Mouse (Mus musculus): Measurements from ENCODE around the gene Uhrf1bp1l. TPM values are rescaled to one million over a fixed set of nuclear protein-coding genes. Genes with fewer than 3 reads are reported as not detected.
"Not testable (repeated sequence)": the region's sequence is repeated elsewhere in the genome, so short reads cannot be mapped to it uniquely, and the experiment has no call there.

Uhrf1bp1l gene
- total RNA-seq (2014; fragmentation: Nextera tagmentation) (61.0 and 66.6 TPM in 2 replicates), total RNA-seq (2017) (17.5 and 20.9 TPM in 2 replicates), polyA plus RNA-seq (2012) (2.6 and 7.2 TPM in 2 replicates)

- Histone ChIP-seq H3K4me3 (ENCODE audit: low read depth, low read length) (peak within 1 kb of the TSS; percentile 92), H3K36me3 (replicated peaks) (peaks cover 4% of the 10 kb centered on the region), H3K4me1 (ENCODE audit: insufficient read depth, low read depth, low read length) (peaks cover 37% of the 10 kb centered on the region)
Measured at GRCm38 (mm10) chr10:89744871-89745665, at the start of gene Uhrf1bp1l. Uhrf1bp1l (plus strand) TSS chr10:89744991.

GRCm38 (mm10) chr10:89695194-89695911 is 49.4 kb upstream of the Uhrf1bp1l start:
- H3K4me1 ChIP-seq (ENCODE audit: insufficient read depth, low read depth, low read length): no peaks in the 10 kb centered on the region
- no peak overlapping the region for H3K4me3 ChIP-seq (ENCODE audit: low read depth, low read length)
- H3K36me3 ChIP-seq (replicated peaks): no peaks in the 10 kb centered on the region
- ATAC-seq (ENCODE audit: extremely low read depth, insufficient number of reproducible peaks, low FRiP score, poor library complexity, severe bottlenecking) (no peak), DNase-seq (ENCODE audit: low spot score) (no peak)
- TF ChIP-seq POLR2AphosphoS5 (IDR thresholded peaks at IDR 0.05; ENCODE audit: insufficient replicate concordance, low read depth, low read length) (no peak), GATA1 (IDR thresholded peaks at IDR 0.05; ENCODE audit: borderline replicate concordance, low read length) (no peak), TAL1 (conservative IDR thresholded peaks at IDR 0.05; ENCODE audit: low read depth, low read length) (no peak), CTCF (IDR thresholded peaks at IDR 0.05; ENCODE audit: low read depth, low read length) (no peak)
- peaks cover 4% of the 10 kb centered on the region for H3K27me3 ChIP-seq (ENCODE audit: insufficient read depth, low read length)
- no peaks in the 10 kb centered on the region for H3K9me3 ChIP-seq (replicated peaks)

More at GRCm38 (mm10) chr10:89744871-89745665, at the start of gene Uhrf1bp1l:
- no peaks in the 10 kb centered on the region for H3K9me3 ChIP-seq (replicated peaks)
- TF ChIP-seq GATA2 (IDR thresholded peaks at IDR 0.05; ENCODE audit: borderline replicate concordance, low read depth, low read length) (no peak), POLR2AphosphoS5 (IDR thresholded peaks at IDR 0.05; ENCODE audit: insufficient replicate concordance, low read depth, low read length) (no peak), GATA1 (IDR thresholded peaks at IDR 0.05; ENCODE audit: borderline replicate concordance, low read length) (no peak), CTCF (IDR thresholded peaks at IDR 0.05; ENCODE audit: low read depth, low read length) (no peak), TAL1 (conservative IDR thresholded peaks at IDR 0.05; ENCODE audit: low read depth, low read length) (no peak)
- H3K27me3 ChIP-seq (ENCODE audit: insufficient read depth, low read length): no peaks in the 10 kb centered on the region
- DNase-seq (ENCODE audit: low spot score): peak; percentile 82
- ATAC-seq (ENCODE audit: extremely low read depth, insufficient number of reproducible peaks, low FRiP score, poor library complexity, severe bottlenecking): peak; percentile 94

DNA sequence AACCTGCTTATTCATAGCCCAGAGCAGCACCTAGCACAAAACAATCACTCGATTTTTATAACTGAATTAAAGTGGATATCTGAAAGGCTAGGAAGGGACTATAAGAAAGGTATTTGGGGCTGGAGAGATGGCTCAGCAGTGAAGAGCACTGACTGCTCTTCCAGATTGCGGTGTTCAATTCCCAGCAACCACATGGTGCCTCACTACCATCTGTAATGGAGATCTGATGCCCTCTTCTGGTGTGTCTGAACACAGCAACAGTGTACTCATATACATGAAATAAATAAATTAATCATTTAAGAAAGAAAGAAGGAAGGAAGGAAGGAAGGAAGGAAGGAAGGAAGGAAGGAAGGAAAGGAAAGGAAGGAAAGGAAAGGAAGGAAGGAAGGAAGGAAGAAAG is 48.5 kb upstream of the Uhrf1bp1l start:
- not testable (repeated sequence) for ATAC-seq (ENCODE audit: extremely low read depth, insufficient number of reproducible peaks, low FRiP score, poor library complexity, severe bottlenecking); H3K27me3 ChIP-seq (ENCODE audit: insufficient read depth, low read length); H3K4me1 ChIP-seq (ENCODE audit: insufficient read depth, low read depth, low read length); H3K9me3 ChIP-seq (replicated peaks); H3K36me3 ChIP-seq (replicated peaks); DNase-seq (ENCODE audit: low spot score); H3K4me3 ChIP-seq (ENCODE audit: low read depth, low read length)

GRCm38 (mm10) chr10:89697956-89698355 is 46.8 kb upstream of the Uhrf1bp1l start:
- H3K9me3 ChIP-seq (replicated peaks): no peaks in the 10 kb centered on the region
- no peak overlapping the region for H3K4me3 ChIP-seq (ENCODE audit: low read depth, low read length)
- H3K27me3 ChIP-seq (ENCODE audit: insufficient read depth, low read length): peaks cover 2% of the 10 kb centered on the region
- DNase-seq (ENCODE audit: low spot score) (no peak), ATAC-seq (ENCODE audit: extremely low read depth, insufficient number of reproducible peaks, low FRiP score, poor library complexity, severe bottlenecking) (no peak)
- no peaks in the 10 kb centered on the region for H3K36me3 ChIP-seq (replicated peaks)
- H3K4me1 ChIP-seq (ENCODE audit: insufficient read depth, low read depth, low read length): no peaks in the 10 kb centered on the region; the same call in 1 of the 2 replicates
- TF ChIP-seq TAL1 (conservative IDR thresholded peaks at IDR 0.05; ENCODE audit: low read depth, low read length): no peak
- TF ChIP-seq POLR2AphosphoS5 (IDR thresholded peaks at IDR 0.05; ENCODE audit: insufficient replicate concordance, low read depth, low read length): no peak
- no peak for TF ChIP-seq GATA1 (IDR thresholded peaks at IDR 0.05; ENCODE audit: borderline replicate concordance, low read length)
- no peak for TF ChIP-seq CTCF (IDR thresholded peaks at IDR 0.05; ENCODE audit: low read depth, low read length)
- TF ChIP-seq GATA2 (IDR thresholded peaks at IDR 0.05; ENCODE audit: borderline replicate concordance, low read depth, low read length): no peak

GRCm38 (mm10) chr10:89703042-89703441 is 41.7 kb upstream of the Uhrf1bp1l start:
- DNase-seq (ENCODE audit: low spot score) (no peak), ATAC-seq (ENCODE audit: extremely low read depth, insufficient number of reproducible peaks, low FRiP score, poor library complexity, severe bottlenecking) (no peak)
- no peaks in the 10 kb centered on the region for H3K36me3 ChIP-seq (replicated peaks)
- no peaks in the 10 kb centered on the region for H3K9me3 ChIP-seq (replicated peaks)
- no peaks in the 10 kb centered on the region; the same call in 1 of the 2 replicates for H3K4me1 ChIP-seq (ENCODE audit: insufficient read depth, low read depth, low read length)
- TF ChIP-seq GATA1 (IDR thresholded peaks at IDR 0.05; ENCODE audit: borderline replicate concordance, low read length) (no peak), TAL1 (conservative IDR thresholded peaks at IDR 0.05; ENCODE audit: low read depth, low read length) (no peak), CTCF (IDR thresholded peaks at IDR 0.05; ENCODE audit: low read depth, low read length) (no peak), GATA2 (IDR thresholded peaks at IDR 0.05; ENCODE audit: borderline replicate concordance, low read depth, low read length) (no peak), POLR2AphosphoS5 (IDR thresholded peaks at IDR 0.05; ENCODE audit: insufficient replicate concordance, low read depth, low read length) (no peak)
- H3K27me3 ChIP-seq (ENCODE audit: insufficient read depth, low read length): peaks cover 4% of the 10 kb centered on the region
- no peak overlapping the region for H3K4me3 ChIP-seq (ENCODE audit: low read depth, low read length)

DNA sequence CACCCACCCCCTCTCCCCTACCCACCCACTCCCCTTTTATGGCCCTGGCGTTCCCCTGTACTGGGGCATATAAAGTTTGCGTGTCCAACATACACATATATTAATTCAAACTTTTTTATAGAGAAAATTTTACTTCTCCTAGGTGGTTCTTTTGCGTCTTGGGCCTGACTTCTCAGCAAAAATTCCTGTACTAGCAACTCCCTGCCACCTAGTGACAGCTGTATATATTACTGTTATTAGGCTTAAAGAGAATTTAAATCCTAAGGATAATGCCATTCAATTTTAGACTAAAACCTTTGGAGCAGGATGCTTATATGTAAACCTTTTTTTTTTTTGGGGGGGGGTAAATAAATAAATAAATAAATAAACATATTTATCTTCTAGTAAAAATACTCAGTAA is 37.4 kb upstream of the Uhrf1bp1l start:
- Histone ChIP-seq H3K27me3 (ENCODE audit: insufficient read depth, low read length) (peaks cover 2% of the 10 kb centered on the region; the same call in 1 of the 2 replicates), H3K4me1 (ENCODE audit: insufficient read depth, low read depth, low read length) (no peaks in the 10 kb centered on the region; the same call in 1 of the 2 replicates), H3K9me3 (replicated peaks) (no peaks in the 10 kb centered on the region), H3K36me3 (replicated peaks) (peaks cover 12% of the 10 kb centered on the region), H3K4me3 (ENCODE audit: low read depth, low read length) (no peak overlapping the region)
- TF ChIP-seq TAL1 (conservative IDR thresholded peaks at IDR 0.05; ENCODE audit: low read depth, low read length) (no peak), POLR2AphosphoS5 (IDR thresholded peaks at IDR 0.05; ENCODE audit: insufficient replicate concordance, low read depth, low read length) (no peak), GATA2 (IDR thresholded peaks at IDR 0.05; ENCODE audit: borderline replicate concordance, low read depth, low read length) (no peak), GATA1 (IDR thresholded peaks at IDR 0.05; ENCODE audit: borderline replicate concordance, low read length) (no peak), CTCF (IDR thresholded peaks at IDR 0.05; ENCODE audit: low read depth, low read length) (no peak)
- ATAC-seq (ENCODE audit: extremely low read depth, insufficient number of reproducible peaks, low FRiP score, poor library complexity, severe bottlenecking): no peak
- no peak for DNase-seq (ENCODE audit: low spot score)
